Mouse (Mus musculus) ES-Bruce4 (cell line): Measurements from ENCODE around the gene Mypn.

Source experiments
- CTCF ChIP-seq: IDR thresholded peaks from one replicate; pipeline ENCODE4 v1.8.1; 2011; ENCODE audit warnings: low read depth, low read length
- POLR2A ChIP-seq: IDR thresholded peaks from one replicate; pipeline ENCODE4 v1.8.1; 2011; ENCODE audit warnings: low read length; ENCODE audit not compliant: insufficient read depth

- TF ChIP-seq CTCF (no peak), POLR2A (no peak)
Measured at GRCm38 (mm10) chr10:63236663-63237062, 32.9 kb upstream of the Mypn start.
